Mouse (Mus musculus): ENCODE results near the gene Abhd12b. TPM values are rescaled to one million over a fixed set of nuclear protein-coding genes. Genes with fewer than 3 reads are reported as not detected.
A peak's percentile ranks its signal among the peaks of the same experiment; 100 is the strongest.
"Not testable (repeated sequence)": the region's sequence is repeated elsewhere in the genome, so short reads cannot be mapped to it uniquely, and the experiment has no call there.

Abhd12b gene
- polyA plus RNA-seq, 1 experiment from 2014 or later, result 0.33 TPM

- WGBS, result 36% methylated on average over 5 of the region's 5 CpGs
- Histone ChIP-seq H3K27me3 (ENCODE audit: control insufficient read depth, insufficient read depth, low read length) (no peaks in the 10 kb centered on the region), H3K27ac (ENCODE audit: low read length) (no peak overlapping the region), H3K9ac (replicated peaks; ENCODE audit: low read depth, low read length) (no peak overlapping the region), H3K4me3 (ENCODE audit: low read depth, low read length) (no peak overlapping the region), H3K4me1 (ENCODE audit: control insufficient read depth, insufficient read depth, low read length) (peaks cover 9% of the 10 kb centered on the region; the same call in 1 of the 2 replicates), H3K4me2 (replicated peaks; ENCODE audit: low read depth, low read length) (no peak overlapping the region), H3K9me3 (ENCODE audit: control insufficient read depth, low read depth, low read length) (no peaks in the 10 kb centered on the region), H3K36me3 (ENCODE audit: control insufficient read depth, insufficient read depth, low read length) (no peaks in the 10 kb centered on the region)
- ATAC-seq (ENCODE audit: insufficient number of reproducible peaks, insufficient read depth, low FRiP score, low read depth), result no peak
These were observed 7.1 kb downstream of the Abhd12b start for GRCm38 (mm10) chr12:70161057-70161456.

DNA sequence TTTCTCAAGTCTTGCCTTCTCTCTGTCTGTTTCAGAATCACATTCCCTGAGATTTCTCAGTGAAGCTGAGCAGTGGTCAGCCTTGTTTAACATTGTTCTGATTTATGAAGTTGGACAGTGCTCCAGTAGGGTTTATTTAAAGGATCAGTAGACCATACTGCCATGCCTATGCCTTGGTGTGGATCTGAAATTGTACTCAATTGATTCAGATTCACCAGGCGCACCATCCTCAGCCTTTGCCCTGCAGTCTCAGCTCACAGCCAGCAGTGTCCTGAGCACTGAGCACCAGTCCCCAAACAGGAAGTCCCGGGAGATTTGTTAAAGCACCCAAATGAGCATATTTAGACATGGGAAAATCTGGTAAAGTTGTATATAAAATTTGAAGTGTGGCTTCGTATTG is 10.8 kb downstream of the Abhd12b start:
- no peaks in the 10 kb centered on the region for H3K36me3 ChIP-seq (ENCODE audit: control insufficient read depth, insufficient read depth, low read length)
- ATAC-seq (ENCODE audit: insufficient number of reproducible peaks, insufficient read depth, low FRiP score, low read depth), result no peak
- no peak overlapping the region for H3K4me2 ChIP-seq (replicated peaks; ENCODE audit: low read depth, low read length)
- H3K4me1 ChIP-seq (ENCODE audit: control insufficient read depth, insufficient read depth, low read length), result peaks cover 9% of the 10 kb centered on the region; the same call in 1 of the 2 replicates
- WGBS, result 61% methylated on average over 3 of the region's 3 CpGs
- no peak overlapping the region for H3K27ac ChIP-seq (ENCODE audit: low read length)
- H3K9me3 ChIP-seq (ENCODE audit: control insufficient read depth, low read depth, low read length), result no peaks in the 10 kb centered on the region
- no peak overlapping the region for H3K9ac ChIP-seq (replicated peaks; ENCODE audit: low read depth, low read length)
- H3K27me3 ChIP-seq (ENCODE audit: control insufficient read depth, insufficient read depth, low read length), result no peaks in the 10 kb centered on the region
- H3K4me3 ChIP-seq (ENCODE audit: low read depth, low read length), result no peak overlapping the region

- ATAC-seq (ENCODE audit: insufficient number of reproducible peaks, insufficient read depth, low FRiP score, low read depth), result no peak
- H3K4me1 ChIP-seq (ENCODE audit: control insufficient read depth, insufficient read depth, low read length), result peaks cover 8% of the 10 kb centered on the region; the same call in 1 of the 2 replicates
- H3K4me2 ChIP-seq (replicated peaks; ENCODE audit: low read depth, low read length), result no peak overlapping the region
- no peak overlapping the region for H3K27ac ChIP-seq (ENCODE audit: low read length)
- WGBS, result 77% methylated on average over 4 of the region's 4 CpGs
- no peak overlapping the region for H3K9ac ChIP-seq (replicated peaks; ENCODE audit: low read depth, low read length)
- H3K4me3 ChIP-seq (ENCODE audit: low read depth, low read length), result no peak overlapping the region
- H3K27me3 ChIP-seq (ENCODE audit: control insufficient read depth, insufficient read depth, low read length), result no peaks in the 10 kb centered on the region
- no peaks in the 10 kb centered on the region for H3K36me3 ChIP-seq (ENCODE audit: control insufficient read depth, insufficient read depth, low read length)
- no peaks in the 10 kb centered on the region for H3K9me3 ChIP-seq (ENCODE audit: control insufficient read depth, low read depth, low read length)
These were observed 14.0 kb downstream of the Abhd12b start for GRCm38 (mm10) chr12:70167950-70168349.

DNA sequence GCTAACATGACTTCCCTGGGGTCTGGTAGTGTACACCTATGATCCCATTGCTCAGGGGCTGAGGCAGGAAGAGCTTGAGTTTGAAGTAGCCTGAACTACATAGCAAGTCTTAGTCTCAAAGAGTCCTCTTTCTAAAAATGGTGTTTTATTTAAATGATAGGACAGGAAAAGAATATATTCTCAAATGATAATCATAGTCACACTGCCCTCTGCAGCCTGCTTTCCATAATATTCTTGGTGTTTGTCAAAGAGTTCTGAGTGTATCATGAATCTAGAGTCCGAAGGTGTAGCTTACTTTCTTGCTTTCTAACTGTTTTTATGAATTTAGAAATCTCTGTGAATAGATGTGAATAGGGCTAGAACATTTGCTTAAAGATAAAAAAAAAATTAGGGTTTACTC is 16.0 kb downstream of the Abhd12b start:
- no peaks in the 10 kb centered on the region for H3K4me1 ChIP-seq (ENCODE audit: control insufficient read depth, insufficient read depth, low read length)

DNA sequence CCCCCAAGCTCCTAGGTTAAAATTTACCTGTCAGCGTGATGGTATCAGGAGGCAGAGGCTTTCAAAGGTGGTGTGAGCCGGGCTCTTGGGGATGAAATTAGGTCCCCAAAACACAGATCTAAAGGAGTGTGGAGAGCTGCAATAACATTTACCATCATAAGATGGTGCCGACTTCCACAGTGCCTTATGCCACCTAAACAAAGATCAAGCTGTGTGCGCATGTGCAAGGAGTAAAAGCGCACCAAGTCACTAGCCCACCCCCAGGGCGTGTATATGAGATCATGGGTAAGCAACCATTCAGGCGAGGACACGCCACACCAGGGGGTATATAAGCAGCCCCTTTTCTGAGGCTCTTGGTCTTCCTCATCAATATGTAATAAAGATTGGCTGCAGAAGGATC is 29.6 kb downstream of the Abhd12b start:
- 96% methylated on average over 8 of the region's 8 CpGs for WGBS
- H3K4me2 ChIP-seq (replicated peaks; ENCODE audit: low read depth, low read length); H3K27me3 ChIP-seq (ENCODE audit: control insufficient read depth, insufficient read depth, low read length); H3K36me3 ChIP-seq (ENCODE audit: control insufficient read depth, insufficient read depth, low read length); H3K4me1 ChIP-seq (ENCODE audit: control insufficient read depth, insufficient read depth, low read length); H3K9me3 ChIP-seq (ENCODE audit: control insufficient read depth, low read depth, low read length); H3K9ac ChIP-seq (replicated peaks; ENCODE audit: low read depth, low read length); ATAC-seq (ENCODE audit: insufficient number of reproducible peaks, insufficient read depth, low FRiP score, low read depth); H3K27ac ChIP-seq (ENCODE audit: low read length); H3K4me3 ChIP-seq (ENCODE audit: low read depth, low read length): not testable (repeated sequence)

More for the DNA sequence above, 16.0 kb downstream of the Abhd12b start:
- H3K4me3 ChIP-seq (ENCODE audit: low read depth, low read length), result no peak overlapping the region
- no peak for ATAC-seq (ENCODE audit: insufficient number of reproducible peaks, insufficient read depth, low FRiP score, low read depth)
- no peaks in the 10 kb centered on the region for H3K36me3 ChIP-seq (ENCODE audit: control insufficient read depth, insufficient read depth, low read length)
- H3K9me3 ChIP-seq (ENCODE audit: control insufficient read depth, low read depth, low read length), result no peaks in the 10 kb centered on the region
- H3K9ac ChIP-seq (replicated peaks; ENCODE audit: low read depth, low read length), result no peak overlapping the region
- H3K27me3 ChIP-seq (ENCODE audit: control insufficient read depth, insufficient read depth, low read length), result no peaks in the 10 kb centered on the region
- no peak overlapping the region for H3K27ac ChIP-seq (ENCODE audit: low read length)
- 89% methylated on average over 1 of the region's 1 CpGs for WGBS
- H3K4me2 ChIP-seq (replicated peaks; ENCODE audit: low read depth, low read length), result no peak overlapping the region

GRCm38 (mm10) chr12:70184173-70184783 is 30.3 kb downstream of the Abhd12b start:
- Histone ChIP-seq H3K9me3 (ENCODE audit: control insufficient read depth, low read depth, low read length) (peaks cover 4% of the 10 kb centered on the region; the same call in 1 of the 2 replicates), H3K27me3 (ENCODE audit: control insufficient read depth, insufficient read depth, low read length) (no peaks in the 10 kb centered on the region), H3K36me3 (ENCODE audit: control insufficient read depth, insufficient read depth, low read length) (no peaks in the 10 kb centered on the region), H3K9ac (replicated peaks; ENCODE audit: low read depth, low read length) (no peak overlapping the region), H3K4me3 (ENCODE audit: low read depth, low read length) (no peak overlapping the region), H3K27ac (ENCODE audit: low read length) (no peak overlapping the region), H3K4me1 (ENCODE audit: control insufficient read depth, insufficient read depth, low read length) (no peaks in the 10 kb centered on the region), H3K4me2 (replicated peaks; ENCODE audit: low read depth, low read length) (no peak overlapping the region)
- ATAC-seq (ENCODE audit: insufficient number of reproducible peaks, insufficient read depth, low FRiP score, low read depth), result no peak
- WGBS, result 87% methylated on average over 22 of the region's 22 CpGs

DNA sequence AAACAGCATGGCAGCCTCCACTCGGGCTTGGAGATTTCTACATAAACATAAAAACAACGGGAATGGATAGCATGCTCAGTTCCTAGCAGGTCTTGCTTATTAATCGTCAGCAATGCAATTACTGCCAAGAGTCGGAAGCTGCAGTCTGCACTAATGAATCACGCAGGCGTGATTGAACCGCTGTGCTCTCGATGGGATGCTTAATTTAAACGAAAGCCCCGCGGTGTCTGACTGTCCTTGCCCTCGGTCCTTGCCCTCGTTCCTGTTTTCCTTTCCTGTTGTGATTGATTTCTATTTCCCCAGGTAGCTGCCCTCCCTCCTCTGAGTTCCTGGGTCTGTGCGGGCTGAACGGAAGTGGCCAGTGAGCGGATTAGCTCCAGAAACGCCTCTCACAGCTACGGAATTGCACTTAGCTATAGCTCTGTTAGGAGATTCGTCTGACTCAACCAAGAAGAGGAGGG is 38.4 kb downstream of the Abhd12b start:
- no peaks in the 10 kb centered on the region for H3K4me1 ChIP-seq (ENCODE audit: control insufficient read depth, insufficient read depth, low read length)
- no peak overlapping the region for H3K9ac ChIP-seq (replicated peaks; ENCODE audit: low read depth, low read length)
- WGBS, result 19% methylated on average over 19 of the region's 19 CpGs
- peak overlapping the region; percentile 40 for H3K4me2 ChIP-seq (replicated peaks; ENCODE audit: low read depth, low read length)
- H3K27ac ChIP-seq (ENCODE audit: low read length), result peak overlapping the region; percentile 40
- peak overlapping the region; percentile 15; the same call in 1 of the 2 replicates for H3K4me3 ChIP-seq (ENCODE audit: low read depth, low read length)
- H3K36me3 ChIP-seq (ENCODE audit: control insufficient read depth, insufficient read depth, low read length), result peaks cover 3% of the 10 kb centered on the region; the same call in 1 of the 2 replicates
- no peak for ATAC-seq (ENCODE audit: insufficient number of reproducible peaks, insufficient read depth, low FRiP score, low read depth)
- no peaks in the 10 kb centered on the region for H3K9me3 ChIP-seq (ENCODE audit: control insufficient read depth, low read depth, low read length)
- no peaks in the 10 kb centered on the region for H3K27me3 ChIP-seq (ENCODE audit: control insufficient read depth, insufficient read depth, low read length)

- no peaks in the 10 kb centered on the region for H3K4me1 ChIP-seq (ENCODE audit: control insufficient read depth, insufficient read depth, low read length)
- H3K4me3 ChIP-seq (ENCODE audit: low read depth, low read length), result no peak overlapping the region
- no peak overlapping the region for H3K27ac ChIP-seq (ENCODE audit: low read length)
- H3K9me3 ChIP-seq (ENCODE audit: control insufficient read depth, low read depth, low read length), result no peaks in the 10 kb centered on the region
- no peaks in the 10 kb centered on the region for H3K27me3 ChIP-seq (ENCODE audit: control insufficient read depth, insufficient read depth, low read length)
- no peak overlapping the region for H3K4me2 ChIP-seq (replicated peaks; ENCODE audit: low read depth, low read length)
- no peak for ATAC-seq (ENCODE audit: insufficient number of reproducible peaks, insufficient read depth, low FRiP score, low read depth)
- 90% methylated on average over 6 of the region's 6 CpGs for WGBS
- peaks cover 7% of the 10 kb centered on the region; the same call in 1 of the 2 replicates for H3K36me3 ChIP-seq (ENCODE audit: control insufficient read depth, insufficient read depth, low read length)
- no peak overlapping the region for H3K9ac ChIP-seq (replicated peaks; ENCODE audit: low read depth, low read length)
These were observed 41.5 kb downstream of the Abhd12b start for GRCm38 (mm10) chr12:70195426-70195825.

DNA sequence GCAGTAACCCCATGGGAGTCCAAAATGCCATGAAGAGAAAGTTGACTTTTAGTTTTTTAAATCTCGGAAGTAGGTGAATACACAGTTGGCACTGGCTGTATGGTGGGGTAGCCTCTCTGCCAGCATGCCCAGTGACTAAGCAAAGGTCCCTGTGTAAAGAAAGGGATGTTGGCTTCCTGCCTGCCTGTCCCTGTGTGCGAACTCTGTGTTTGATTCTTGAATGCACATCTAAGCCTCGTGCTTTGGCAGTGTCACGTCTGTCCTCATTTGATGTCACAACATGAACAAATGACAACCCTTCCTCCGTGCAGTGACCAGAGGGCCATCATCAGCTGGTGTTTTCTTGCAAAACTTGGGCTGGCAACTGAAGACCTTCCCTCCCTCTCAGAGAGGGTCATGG is 42.4 kb downstream of the Abhd12b start:
- Histone ChIP-seq H3K4me1 (ENCODE audit: control insufficient read depth, insufficient read depth, low read length) (no peaks in the 10 kb centered on the region), H3K27me3 (ENCODE audit: control insufficient read depth, insufficient read depth, low read length) (no peaks in the 10 kb centered on the region), H3K27ac (ENCODE audit: low read length) (no peak overlapping the region), H3K4me3 (ENCODE audit: low read depth, low read length) (no peak overlapping the region), H3K36me3 (ENCODE audit: control insufficient read depth, insufficient read depth, low read length) (peaks cover 7% of the 10 kb centered on the region; the same call in 1 of the 2 replicates), H3K9me3 (ENCODE audit: control insufficient read depth, low read depth, low read length) (no peaks in the 10 kb centered on the region), H3K9ac (replicated peaks; ENCODE audit: low read depth, low read length) (no peak overlapping the region), H3K4me2 (replicated peaks; ENCODE audit: low read depth, low read length) (no peak overlapping the region)
- no peak for ATAC-seq (ENCODE audit: insufficient number of reproducible peaks, insufficient read depth, low FRiP score, low read depth)
- 87% methylated on average over 5 of the region's 5 CpGs for WGBS
